Mouse (Mus musculus) kidney, embryonic 15.5 days (tissue): ENCODE measurements around the gene Atg9b. TPM values are rescaled to one million over a fixed set of nuclear protein-coding genes. Genes with fewer than 3 reads are reported as not detected.
A peak's percentile ranks its signal among the peaks of the same experiment; 100 is the strongest.

Experiments used
- ATAC-seq: fragments of 200-750 bp; cut with Nextera tagmentation; replicated peaks from 2 replicates; pipeline ENCODE4 v1.8.0; 2017; ENCODE audit warnings: moderate TSS enrichment; ENCODE audit not compliant: low FRiP score
- H3K27ac ChIP-seq: fragments of 300-500 bp; sonication (generic); 2 replicates; pipeline ENCODE4 v1.5.1; 2015; ENCODE audit warnings: mild to moderate bottlenecking, inconsistent platforms
- H3K27me3 ChIP-seq: fragments of 300-500 bp; sonication (generic); 2 replicates; pipeline ENCODE4 v1.6.1; 2015; ENCODE audit warnings: inconsistent platforms
- H3K36me3 ChIP-seq: fragments of 300-500 bp; sonication (generic); 2 replicates; pipeline ENCODE4 v1.6.1; 2015; ENCODE audit warnings: inconsistent platforms
- H3K4me1 ChIP-seq: fragments of 300-500 bp; sonication (generic); 2 replicates; pipeline ENCODE4 v1.6.1; 2015; ENCODE audit warnings: inconsistent platforms
- H3K4me2 ChIP-seq: fragments of 300-500 bp; sonication (generic); 2 replicates; pipeline ENCODE4 v1.6.1; 2015; ENCODE audit warnings: moderate library complexity, mild to moderate bottlenecking, inconsistent platforms
- H3K4me3 ChIP-seq: fragments of 300-500 bp; sonication (generic); replicated peaks from 2 replicates; pipeline ENCODE4 v1.5.1; 2015; ENCODE audit warnings: mild to moderate bottlenecking, inconsistent platforms
- H3K9ac ChIP-seq: fragments of 300-500 bp; sonication (generic); 2 replicates; pipeline ENCODE4 v1.6.1; 2015; ENCODE audit warnings: mild to moderate bottlenecking, inconsistent platforms
- H3K9me3 ChIP-seq: fragments of 300-500 bp; sonication (generic); replicated peaks from 2 replicates; pipeline ENCODE4 v1.6.1; 2016; ENCODE audit warnings: inconsistent platforms
- WGBS: fragments of 180-500 bp; shearing (Covaris S2); methylation state at CpG from one replicate; pipeline ENCODE4 v1.1.7; 2015; ENCODE audit warnings: mixed read lengths; 5-methylcytosine and 5-hydroxymethylcytosine counted together
- polyA plus RNA-seq: library from polyadenylated mRNA; unstranded; fragments of >200 nt; fragmentation: Nextera tagmentation; extraction: Ambion mirVana; gene quantifications from 2 replicates; pipeline ENCODE4 v1.2.1, GENCODE M21; 2015

The Atg9b gene
- polyA plus RNA-seq, 1 experiment from 2014 or later = 0.82 TPM

GRCm38 (mm10) chr5:24353327-24353726 is 38.6 kb downstream of the Atg9b start:
- no peak overlapping the region for H3K9ac ChIP-seq
- no peak overlapping the region for H3K4me3 ChIP-seq
- peaks cover 52% of the 10 kb centered on the region for H3K4me1 ChIP-seq
- ATAC-seq = no peak
- H3K27ac ChIP-seq = peak overlapping the region; percentile 90
- no peaks in the 10 kb centered on the region for H3K9me3 ChIP-seq
- 12% methylated on average over 4 of the region's 4 CpGs for WGBS
- peak overlapping the region; percentile 96; the same call in 1 of the 2 replicates for H3K4me2 ChIP-seq
- H3K27me3 ChIP-seq = peaks cover 51% of the 10 kb centered on the region
- no peaks in the 10 kb centered on the region for H3K36me3 ChIP-seq

- peak; percentile 73 for ATAC-seq
- Histone ChIP-seq H3K36me3 (no peaks in the 10 kb centered on the region), H3K27ac (peak overlapping the region; percentile 90), H3K27me3 (peaks cover 55% of the 10 kb centered on the region), H3K9ac (peak overlapping the region; percentile 37; the same call in 1 of the 2 replicates), H3K4me2 (peak overlapping the region; percentile 96), H3K4me3 (peak overlapping the region; percentile 75), H3K9me3 (no peaks in the 10 kb centered on the region), H3K4me1 (peaks cover 62% of the 10 kb centered on the region)
- WGBS = 2% methylated on average over 24 of the region's 24 CpGs
These were observed 39.6 kb downstream of the Atg9b start for GRCm38 (mm10) chr5:24352251-24352859.

- H3K27ac ChIP-seq = peak overlapping the region; percentile 90
- peak; percentile 77 for ATAC-seq
- peaks cover 64% of the 10 kb centered on the region for H3K4me1 ChIP-seq
- WGBS = under 1% methylated on average over 40 of the region's 41 CpGs
- H3K27me3 ChIP-seq = peaks cover 57% of the 10 kb centered on the region
- no peaks in the 10 kb centered on the region for H3K36me3 ChIP-seq
- H3K4me3 ChIP-seq = peak overlapping the region; percentile 75
- peak overlapping the region; percentile 96 for H3K4me2 ChIP-seq
- peak overlapping the region; percentile 37; the same call in 1 of the 2 replicates for H3K9ac ChIP-seq
- H3K9me3 ChIP-seq = no peaks in the 10 kb centered on the region
These were observed 40.2 kb downstream of the Atg9b start for GRCm38 (mm10) chr5:24351701-24352171.

- Histone ChIP-seq H3K27me3 (peaks cover 58% of the 10 kb centered on the region), H3K4me2 (peak within 1 kb of the TSS; percentile 96)
- WGBS = 0% methylated on average over 12 of the region's 53 CpGs
These were observed 40.7 kb downstream of the Atg9b start, which contains the start of gene Kcnh2 for GRCm38 (mm10) chr5:24351278-24351677. Kcnh2 (minus strand) TSS chr5:24351604.

GRCm38 (mm10) chr5:24350531-24351250 is 41.3 kb downstream of the Atg9b start:
- H3K4me2 ChIP-seq = peak overlapping the region; percentile 96
- peaks cover 65% of the 10 kb centered on the region for H3K4me1 ChIP-seq
- H3K27ac ChIP-seq = peak overlapping the region; percentile 90; the same call in 1 of the 2 replicates
- H3K36me3 ChIP-seq = no peaks in the 10 kb centered on the region
- no peaks in the 10 kb centered on the region for H3K9me3 ChIP-seq
- 33% methylated on average over 15 of the region's 15 CpGs for WGBS
- H3K9ac ChIP-seq = peak overlapping the region; percentile 68
- H3K4me3 ChIP-seq = peak overlapping the region; percentile 75
- ATAC-seq = no peak
- H3K27me3 ChIP-seq = peaks cover 58% of the 10 kb centered on the region

More at GRCm38 (mm10) chr5:24351278-24351677, 40.7 kb downstream of the Atg9b start, which contains the start of gene Kcnh2:
- H3K9ac ChIP-seq = peak within 1 kb of the TSS; percentile 68
- peak within 1 kb of the TSS; percentile 90 for H3K27ac ChIP-seq
- no peaks in the 10 kb centered on the region for H3K9me3 ChIP-seq
- H3K4me3 ChIP-seq = peak within 1 kb of the TSS; percentile 75
- peaks cover 64% of the 10 kb centered on the region for H3K4me1 ChIP-seq
- peak; percentile 35 for ATAC-seq
- H3K36me3 ChIP-seq = no peaks in the 10 kb centered on the region

GRCm38 (mm10) chr5:24350073-24350472 is 41.9 kb downstream of the Atg9b start:
- H3K4me3 ChIP-seq = no peak overlapping the region

GRCm38 (mm10) chr5:24348546-24348945 is 43.4 kb downstream of the Atg9b start:
- H3K4me1 ChIP-seq = peaks cover 81% of the 10 kb centered on the region
- H3K9ac ChIP-seq = peak overlapping the region; percentile 45
- H3K4me2 ChIP-seq = peak overlapping the region; percentile 99
- H3K27me3 ChIP-seq = peaks cover 50% of the 10 kb centered on the region
- H3K4me3 ChIP-seq = peak overlapping the region; percentile 51
- WGBS = under 1% methylated on average over 30 of the region's 30 CpGs
- no peak overlapping the region for H3K27ac ChIP-seq
- ATAC-seq = no peak
- no peaks in the 10 kb centered on the region for H3K9me3 ChIP-seq
- H3K36me3 ChIP-seq = no peaks in the 10 kb centered on the region

More at GRCm38 (mm10) chr5:24350073-24350472, 41.9 kb downstream of the Atg9b start:
- Histone ChIP-seq H3K27me3 (peaks cover 58% of the 10 kb centered on the region), H3K4me2 (peak overlapping the region; percentile 96), H3K9me3 (no peaks in the 10 kb centered on the region), H3K36me3 (no peaks in the 10 kb centered on the region), H3K9ac (no peak overlapping the region), H3K27ac (no peak overlapping the region), H3K4me1 (peaks cover 71% of the 10 kb centered on the region)
- 47% methylated on average over 3 of the region's 3 CpGs for WGBS
- no peak for ATAC-seq

- Histone ChIP-seq H3K27ac (no peak overlapping the region), H3K9me3 (no peaks in the 10 kb centered on the region), H3K4me2 (peak overlapping the region; percentile 99), H3K27me3 (peaks cover 47% of the 10 kb centered on the region), H3K4me3 (peak overlapping the region; percentile 51), H3K4me1 (peaks cover 81% of the 10 kb centered on the region), H3K36me3 (no peaks in the 10 kb centered on the region), H3K9ac (peak overlapping the region; percentile 45)
- under 1% methylated on average over 41 of the region's 41 CpGs for WGBS
- ATAC-seq = peak; percentile 55
These were observed 43.8 kb downstream of the Atg9b start for GRCm38 (mm10) chr5:24348128-24348527.

- Histone ChIP-seq H3K4me1 (peaks cover 78% of the 10 kb centered on the region), H3K27me3 (peaks cover 39% of the 10 kb centered on the region), H3K4me3 (0 out of 2 replicates have a peak overlapping the region, but pooled peaks have one; percentile 51), H3K4me2 (peak overlapping the region; percentile 99), H3K36me3 (no peaks in the 10 kb centered on the region), H3K27ac (no peak overlapping the region), H3K9me3 (no peaks in the 10 kb centered on the region), H3K9ac (no peak overlapping the region)
- 27% methylated on average over 7 of the region's 7 CpGs for WGBS
- no peak for ATAC-seq
These were observed 44.6 kb downstream of the Atg9b start for GRCm38 (mm10) chr5:24347186-24347875.

- Histone ChIP-seq H3K27me3 (peaks cover 33% of the 10 kb centered on the region), H3K9ac (no peak overlapping the region), H3K36me3 (no peaks in the 10 kb centered on the region), H3K27ac (no peak overlapping the region), H3K4me2 (no peak overlapping the region), H3K9me3 (no peaks in the 10 kb centered on the region), H3K4me3 (no peak overlapping the region), H3K4me1 (peaks cover 70% of the 10 kb centered on the region)
- ATAC-seq = no peak
- 69% methylated on average over 7 of the region's 7 CpGs for WGBS
These were observed 45.6 kb downstream of the Atg9b start for GRCm38 (mm10) chr5:24346313-24346712.

GRCm38 (mm10) chr5:24344477-24345051 is 47.4 kb downstream of the Atg9b start:
- no peaks in the 10 kb centered on the region for H3K9me3 ChIP-seq
- 10% methylated on average over 12 of the region's 12 CpGs for WGBS
- no peaks in the 10 kb centered on the region for H3K36me3 ChIP-seq
- ATAC-seq = peak; percentile 80
- no peak overlapping the region for H3K9ac ChIP-seq
- peak overlapping the region; percentile 47 for H3K4me2 ChIP-seq
- peaks cover 54% of the 10 kb centered on the region for H3K4me1 ChIP-seq
- peak overlapping the region; percentile 15; the same call in 1 of the 2 replicates for H3K4me3 ChIP-seq
- peak overlapping the region; percentile 87 for H3K27ac ChIP-seq
- peaks cover 19% of the 10 kb centered on the region for H3K27me3 ChIP-seq
